Mouse (Mus musculus) neural tube, embryonic 15.5 days (tissue): ENCODE results near the gene Cacng6. TPM values are rescaled to one million over a fixed set of nuclear protein-coding genes. Genes with fewer than 3 reads are reported as not detected.

ENCODE experiments used
- ATAC-seq: fragments of 200-750 bp; cut with Nextera tagmentation; 2 replicates; pipeline ENCODE4 v1.8.0; 2017; ENCODE audit warnings: mild to moderate bottlenecking, moderate TSS enrichment, moderate library complexity; ENCODE audit not compliant: low FRiP score
- H3K27ac ChIP-seq: fragments of 300-500 bp; sonication (generic); replicated peaks from 2 replicates; pipeline ENCODE4 v1.5.1; 2015; ENCODE audit warnings: mild to moderate bottlenecking, inconsistent platforms
- H3K27me3 ChIP-seq: fragments of 300-500 bp; sonication (generic); replicated peaks from 2 replicates; pipeline ENCODE4 v1.6.1; 2015; ENCODE audit warnings: inconsistent platforms
- H3K36me3 ChIP-seq: fragments of 300-500 bp; sonication (generic); 2 replicates; pipeline ENCODE4 v1.6.1; 2015; ENCODE audit warnings: inconsistent platforms
- H3K4me1 ChIP-seq: fragments of 300-500 bp; sonication (generic); 2 replicates; pipeline ENCODE4 v1.6.1; 2015; ENCODE audit warnings: inconsistent platforms
- H3K4me2 ChIP-seq: fragments of 300-500 bp; sonication (generic); 2 replicates; pipeline ENCODE4 v1.6.1; 2015; ENCODE audit warnings: inconsistent platforms, mild to moderate bottlenecking, moderate library complexity
- H3K4me3 ChIP-seq: fragments of 300-500 bp; sonication (generic); replicated peaks from 2 replicates; pipeline ENCODE4 v1.5.1; 2015; ENCODE audit warnings: mild to moderate bottlenecking, inconsistent platforms
- H3K9ac ChIP-seq: fragments of 300-500 bp; sonication (generic); replicated peaks from 2 replicates; pipeline ENCODE4 v1.6.1; 2015; ENCODE audit warnings: mild to moderate bottlenecking, inconsistent platforms
- H3K9me3 ChIP-seq: fragments of 300-500 bp; sonication (generic); replicated peaks from 2 replicates; pipeline ENCODE4 v1.6.1; 2016; ENCODE audit warnings: inconsistent platforms
- WGBS: fragments of 180-500 bp; shearing (Covaris S2); methylation state at CpG from one replicate; pipeline ENCODE4 v1.1.7; 2015; ENCODE audit warnings: mixed read lengths; 5-methylcytosine and 5-hydroxymethylcytosine counted together
- polyA plus RNA-seq: library from polyadenylated mRNA; unstranded; fragments of >200 nt; fragmentation: Nextera tagmentation; extraction: Ambion mirVana; gene quantifications from 2 replicates; pipeline ENCODE4 v1.2.1, GENCODE M21; 2015

Cacng6 gene
- polyA plus RNA-seq, 1 experiment from 2014 or later, result 0.97 TPM

DNA sequence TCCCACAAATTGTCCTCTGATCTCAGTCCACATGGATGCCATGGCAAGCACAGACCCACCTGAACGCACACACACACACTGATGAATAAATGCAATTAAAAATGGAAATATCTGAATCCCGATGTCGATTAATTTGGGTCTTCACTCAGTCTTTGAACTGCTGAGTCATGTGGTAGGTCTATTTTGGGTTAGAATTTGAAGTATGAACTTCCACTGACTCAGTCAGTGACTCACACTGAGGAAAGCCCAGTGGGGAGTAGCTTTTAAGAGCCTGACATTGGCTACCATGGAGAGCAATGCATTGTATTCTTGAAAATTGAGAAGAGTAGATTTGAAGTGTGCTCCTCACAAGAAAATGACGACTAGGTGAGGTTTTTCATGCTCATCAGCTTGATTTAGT lies 23.0 kb downstream of the Cacng6 start:
- no peak overlapping the region for H3K4me3 ChIP-seq
- no peak overlapping the region for H3K9ac ChIP-seq
- H3K4me1 ChIP-seq, result no peaks in the 10 kb centered on the region
- no peaks in the 10 kb centered on the region for H3K27me3 ChIP-seq
- no peaks in the 10 kb centered on the region for H3K36me3 ChIP-seq
- H3K4me2 ChIP-seq, result no peak overlapping the region
- no peaks in the 10 kb centered on the region for H3K9me3 ChIP-seq
- no peak for ATAC-seq
- WGBS, result 75% methylated on average over 4 of the region's 4 CpGs
- H3K27ac ChIP-seq, result no peak overlapping the region

- H3K4me3 ChIP-seq, result no peak overlapping the region
- H3K9me3 ChIP-seq, result no peaks in the 10 kb centered on the region
- H3K4me2 ChIP-seq, result no peak overlapping the region
- H3K36me3 ChIP-seq, result no peaks in the 10 kb centered on the region
- no peak overlapping the region for H3K27ac ChIP-seq
- H3K4me1 ChIP-seq, result no peaks in the 10 kb centered on the region
- no peak overlapping the region for H3K9ac ChIP-seq
- H3K27me3 ChIP-seq, result no peaks in the 10 kb centered on the region
- peak; percentile 81; the same call in 1 of the 2 replicates for ATAC-seq
- 18% methylated on average over 15 of the region's 15 CpGs for WGBS
These were observed 24.9 kb downstream of the Cacng6 start for GRCm38 (mm10) chr7:3448737-3449454.

- WGBS, result 73% methylated on average over 5 of the region's 5 CpGs
- Histone ChIP-seq H3K9ac (no peak overlapping the region), H3K27ac (no peak overlapping the region), H3K4me2 (no peak overlapping the region), H3K4me1 (no peaks in the 10 kb centered on the region), H3K9me3 (no peaks in the 10 kb centered on the region), H3K36me3 (no peaks in the 10 kb centered on the region), H3K27me3 (no peaks in the 10 kb centered on the region), H3K4me3 (no peak overlapping the region)
- ATAC-seq, result no peak
These were observed 26.7 kb downstream of the Cacng6 start for GRCm38 (mm10) chr7:3450671-3451070.

DNA sequence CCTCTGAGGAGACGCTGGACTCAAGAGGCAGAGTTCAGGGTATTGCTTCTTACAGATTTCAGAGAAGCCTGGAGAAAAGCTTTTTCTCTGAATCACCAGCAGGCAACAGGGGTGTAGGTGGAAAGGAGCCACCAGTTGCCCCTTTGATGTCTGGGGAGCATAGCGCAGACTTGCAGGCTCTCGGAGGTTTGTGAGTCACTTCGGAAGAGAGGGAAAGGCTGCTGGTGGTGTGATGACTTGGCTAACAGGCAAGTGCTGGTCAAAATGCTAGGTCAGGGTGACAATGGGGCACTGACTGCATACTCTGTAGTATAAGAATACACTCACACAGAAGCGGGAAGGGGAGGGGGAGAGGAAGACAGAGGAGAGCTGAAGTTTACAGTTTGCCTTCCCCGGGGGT lies 27.2 kb downstream of the Cacng6 start:
- Histone ChIP-seq H3K27ac (no peak overlapping the region), H3K4me3 (no peak overlapping the region), H3K4me2 (no peak overlapping the region), H3K4me1 (no peaks in the 10 kb centered on the region), H3K27me3 (no peaks in the 10 kb centered on the region), H3K9me3 (no peaks in the 10 kb centered on the region), H3K9ac (no peak overlapping the region), H3K36me3 (no peaks in the 10 kb centered on the region)
- WGBS, result 58% methylated on average over 6 of the region's 6 CpGs
- ATAC-seq, result no peak

DNA sequence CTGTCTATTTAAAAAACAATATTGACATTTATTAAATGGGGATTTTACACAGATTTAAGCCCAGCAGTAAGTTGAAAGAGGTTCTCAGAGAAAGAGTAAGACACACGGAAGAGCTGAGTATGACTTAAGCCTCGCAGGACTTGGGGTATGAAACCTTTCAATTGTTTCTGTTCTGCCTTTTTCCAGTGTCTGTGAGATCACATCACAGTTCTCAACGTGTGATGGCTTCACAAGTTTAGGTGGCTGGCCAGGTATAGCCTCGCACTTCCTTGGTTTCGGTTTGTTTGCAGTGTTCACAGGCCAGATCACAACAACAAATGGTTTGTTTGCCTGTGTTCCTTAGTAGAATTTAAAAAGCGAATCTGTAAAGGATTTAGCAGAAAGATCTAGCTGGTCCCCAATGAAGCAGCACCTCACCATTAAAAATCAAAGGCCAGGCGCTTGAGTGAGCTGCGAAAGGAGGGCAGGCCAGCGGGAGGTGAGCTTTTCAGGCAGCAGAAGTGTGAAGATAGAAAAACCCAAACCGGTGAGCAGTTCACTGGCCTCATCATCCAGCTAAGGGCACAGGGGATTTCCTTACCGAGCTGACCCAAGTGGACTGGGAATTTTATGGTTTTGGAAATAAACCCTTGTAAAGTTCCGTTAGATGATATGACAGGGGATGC lies 29.0 kb downstream of the Cacng6 start:
- no peak overlapping the region for H3K4me3 ChIP-seq
- ATAC-seq, result no peak
- 60% methylated on average over 12 of the region's 12 CpGs for WGBS

GRCm38 (mm10) chr7:3453486-3454183 lies 29.6 kb downstream of the Cacng6 start:
- Histone ChIP-seq H3K4me1 (no peaks in the 10 kb centered on the region), H3K9me3 (no peaks in the 10 kb centered on the region), H3K36me3 (no peaks in the 10 kb centered on the region), H3K4me2 (no peak overlapping the region), H3K27ac (no peak overlapping the region), H3K9ac (no peak overlapping the region), H3K27me3 (no peaks in the 10 kb centered on the region), H3K4me3 (no peak overlapping the region)
- ATAC-seq, result no peak
- 58% methylated on average over 11 of the region's 11 CpGs for WGBS

More for the DNA sequence above, 29.0 kb downstream of the Cacng6 start:
- Histone ChIP-seq H3K27me3 (no peaks in the 10 kb centered on the region), H3K9me3 (no peaks in the 10 kb centered on the region), H3K4me2 (no peak overlapping the region), H3K9ac (no peak overlapping the region), H3K27ac (no peak overlapping the region), H3K36me3 (no peaks in the 10 kb centered on the region), H3K4me1 (no peaks in the 10 kb centered on the region)

- 95% methylated on average over 10 of the region's 10 CpGs for WGBS
- no peaks in the 10 kb centered on the region for H3K9me3 ChIP-seq
- no peaks in the 10 kb centered on the region for H3K27me3 ChIP-seq
- ATAC-seq, result no peak
- H3K4me2 ChIP-seq, result no peak overlapping the region
- no peak overlapping the region for H3K9ac ChIP-seq
- no peaks in the 10 kb centered on the region for H3K4me1 ChIP-seq
- H3K27ac ChIP-seq, result no peak overlapping the region
- no peaks in the 10 kb centered on the region for H3K36me3 ChIP-seq
- no peak overlapping the region for H3K4me3 ChIP-seq
These were observed 33.3 kb downstream of the Cacng6 start for GRCm38 (mm10) chr7:3457111-3457840.

DNA sequence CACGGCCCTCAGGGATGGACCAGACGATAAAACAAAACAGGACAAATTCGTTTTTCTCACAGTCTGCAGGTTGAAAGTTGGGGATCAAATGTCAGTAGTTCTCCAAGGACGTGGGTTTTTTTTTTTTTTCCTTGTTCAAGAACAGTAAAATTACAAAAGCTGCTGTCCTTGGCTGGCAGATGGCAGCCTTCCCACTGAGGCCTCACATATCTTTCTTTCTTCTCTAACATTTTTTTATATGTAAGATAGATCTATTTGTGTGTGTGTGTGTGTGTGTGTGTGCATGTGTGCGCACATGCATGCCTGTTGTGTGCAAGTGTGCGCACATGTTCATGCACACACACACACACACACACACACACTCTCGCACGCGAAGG lies 33.8 kb downstream of the Cacng6 start:
- no peaks in the 10 kb centered on the region for H3K27me3 ChIP-seq
- no peak overlapping the region for H3K27ac ChIP-seq
- 79% methylated on average over 9 of the region's 9 CpGs for WGBS
- no peak overlapping the region for H3K4me2 ChIP-seq
- H3K9me3 ChIP-seq, result no peaks in the 10 kb centered on the region
- H3K36me3 ChIP-seq, result no peaks in the 10 kb centered on the region
- no peak for ATAC-seq
- no peaks in the 10 kb centered on the region for H3K4me1 ChIP-seq
- no peak overlapping the region for H3K4me3 ChIP-seq
- no peak overlapping the region for H3K9ac ChIP-seq

- H3K36me3 ChIP-seq, result no peaks in the 10 kb centered on the region
- no peaks in the 10 kb centered on the region for H3K9me3 ChIP-seq
- no peak overlapping the region for H3K4me3 ChIP-seq
- H3K27ac ChIP-seq, result no peak overlapping the region
- no peak overlapping the region for H3K4me2 ChIP-seq
- ATAC-seq, result no peak
- no peaks in the 10 kb centered on the region for H3K4me1 ChIP-seq
- 90% methylated on average over 8 of the region's 8 CpGs for WGBS
- no peak overlapping the region for H3K9ac ChIP-seq
- H3K27me3 ChIP-seq, result no peaks in the 10 kb centered on the region
These were observed 36.3 kb downstream of the Cacng6 start for GRCm38 (mm10) chr7:3460261-3460660.

- Histone ChIP-seq H3K9me3 (no peaks in the 10 kb centered on the region), H3K4me3 (no peak overlapping the region), H3K27me3 (no peaks in the 10 kb centered on the region), H3K4me1 (no peaks in the 10 kb centered on the region), H3K36me3 (no peaks in the 10 kb centered on the region), H3K27ac (no peak overlapping the region), H3K4me2 (no peak overlapping the region), H3K9ac (no peak overlapping the region)
- no peak for ATAC-seq
- WGBS, result 89% methylated on average over 4 of the region's 4 CpGs
These were observed 39.3 kb downstream of the Cacng6 start for GRCm38 (mm10) chr7:3463306-3463705.

DNA sequence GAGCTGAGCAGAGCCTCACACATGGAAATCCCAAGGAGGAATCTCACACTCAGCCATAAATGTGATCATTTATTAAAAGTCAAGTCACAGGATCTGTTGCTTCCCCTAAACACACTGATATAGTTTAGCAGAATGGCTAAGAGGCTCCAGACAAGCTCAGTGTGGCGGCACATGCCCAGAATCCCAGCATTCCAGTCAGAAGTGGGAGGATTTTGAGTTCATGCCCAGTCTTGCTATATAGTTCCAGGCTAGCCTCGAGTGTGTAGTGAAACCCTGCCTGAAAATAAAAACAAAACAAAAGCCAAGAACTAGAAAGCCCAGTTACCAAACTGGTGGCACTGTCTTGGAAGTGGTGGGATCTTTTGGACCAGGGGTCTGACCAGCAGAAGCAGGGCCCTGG lies 44.6 kb downstream of the Cacng6 start:
- H3K36me3 ChIP-seq, result no peaks in the 10 kb centered on the region
- H3K9me3 ChIP-seq, result no peaks in the 10 kb centered on the region
- H3K4me1 ChIP-seq, result no peaks in the 10 kb centered on the region
- H3K27me3 ChIP-seq, result no peaks in the 10 kb centered on the region
- H3K4me2 ChIP-seq, result no peak overlapping the region
- no peak overlapping the region for H3K4me3 ChIP-seq
- 69% methylated on average over 2 of the region's 2 CpGs for WGBS
- ATAC-seq, result no peak
- no peak overlapping the region for H3K9ac ChIP-seq
- H3K27ac ChIP-seq, result no peak overlapping the region
